Mouse (Mus musculus) myocyte (in vitro differentiated cells): ENCODE measurements around the gene Sdk1.

Experiments used
- CEBPB ChIP-seq: IDR thresholded peaks from 2 replicates; pipeline ENCODE4 v1.6.1; 2011; ENCODE audit warnings: mild to moderate bottlenecking, moderate library complexity; ENCODE audit not compliant: poor library complexity, insufficient read depth, severe bottlenecking
- MAX ChIP-seq: IDR thresholded peaks from one replicate; pipeline ENCODE4 v1.6.1; 2011; ENCODE audit warnings: low read depth, mild to moderate bottlenecking, control low read depth
- MYOD1 ChIP-seq, 3 experiments: IDR thresholded peaks; one replicate each; pipeline ENCODE4 v1.6.1; 2011; ENCODE audit warnings: control low read depth in 2 of 3, low read depth in 2 of 3, mild to moderate bottlenecking in 2 of 3, moderate library complexity in 1 of 3; ENCODE audit not compliant: insufficient read length in 2 of 3, control insufficient read depth in 1 of 3
- MYOG ChIP-seq, 3 experiments: IDR thresholded peaks; one replicate each; pipeline ENCODE4 v1.6.1; 2011; ENCODE audit warnings: control low read depth in 2 of 3, low read depth in 2 of 3, mild to moderate bottlenecking in 2 of 3; ENCODE audit not compliant: insufficient read length in 2 of 3, control insufficient read depth in 1 of 3, insufficient read depth in 1 of 3
- POLR2A ChIP-seq: IDR thresholded peaks from one replicate; pipeline ENCODE4 v1.6.1; 2011; ENCODE audit warnings: low read depth, mild to moderate bottlenecking, control low read depth, moderate library complexity; ENCODE audit not compliant: insufficient read length
- POLR2AphosphoS2 ChIP-seq: IDR thresholded peaks from one replicate; pipeline ENCODE4 v1.6.1; 2011; ENCODE audit warnings: low read depth, control low read depth; ENCODE audit not compliant: insufficient read length
- REST ChIP-seq: IDR thresholded peaks from one replicate; pipeline ENCODE4 v1.6.1; 2011; ENCODE audit warnings: mild to moderate bottlenecking, control low read depth, moderate library complexity; ENCODE audit not compliant: insufficient read depth, insufficient read length
- SRF ChIP-seq: IDR thresholded peaks from one replicate; pipeline ENCODE4 v1.6.1; 2011; ENCODE audit warnings: low read depth; ENCODE audit not compliant: control insufficient read depth, insufficient read length
- TCF12 ChIP-seq: IDR thresholded peaks from one replicate; pipeline ENCODE4 v1.6.1; 2011; ENCODE audit warnings: mild to moderate bottlenecking, control low read depth; ENCODE audit not compliant: poor library complexity, insufficient read depth, severe bottlenecking
- TCF3 ChIP-seq: IDR thresholded peaks from one replicate; pipeline ENCODE4 v1.6.1; 2011; ENCODE audit warnings: low read depth, control low read depth; ENCODE audit not compliant: insufficient read length
- USF1 ChIP-seq: IDR thresholded peaks from one replicate; pipeline ENCODE4 v1.6.1; 2011; ENCODE audit warnings: low read depth, mild to moderate bottlenecking, control low read depth, moderate library complexity

DNA sequence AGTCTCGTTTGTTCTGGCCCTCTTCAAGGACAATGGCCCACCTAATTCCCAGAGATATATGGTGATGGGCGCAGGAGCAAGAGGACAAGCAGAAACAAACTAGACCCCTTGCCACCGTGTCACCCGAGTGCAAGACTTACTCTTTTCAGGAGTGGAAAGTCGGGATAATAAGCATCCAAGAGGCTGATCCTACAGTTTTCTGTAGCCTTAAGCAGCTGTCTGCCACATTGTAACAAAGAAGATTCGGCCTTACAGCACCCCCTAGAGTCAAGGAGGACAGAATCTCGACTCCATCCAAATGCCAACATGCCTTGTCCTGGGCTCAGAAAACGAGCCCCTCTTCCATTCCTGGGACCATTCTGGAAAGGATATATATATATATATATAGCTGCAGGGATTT, 669.6 kb downstream of the Sdk1 start:
- TF ChIP-seq POLR2A, result no peak
- TF ChIP-seq USF1, result no peak
- TF ChIP-seq MAX, result no peak
- TF ChIP-seq REST, result no peak
- no peak for TF ChIP-seq TCF12
- no peak for TF ChIP-seq CEBPB
- TF ChIP-seq MYOD1 (IDR thresholded peaks at IDR 0.05; ENCODE audit: control insufficient read depth in 1 of 3, insufficient read length in 2 of 3, low read depth in 2 of 3), result no peak
- TF ChIP-seq POLR2AphosphoS2, result no peak
- no peak for TF ChIP-seq TCF3
- TF ChIP-seq SRF, result no peak
- TF ChIP-seq MYOG (IDR thresholded peaks at IDR 0.05; ENCODE audit: control insufficient read depth in 1 of 3, insufficient read depth in 1 of 3, insufficient read length in 2 of 3, low read depth in 2 of 3), result no peak
